In genomic region chr1:172027010-172027808, GRCm38 (mm10) we compare ENCODE assay signal across 8 mouse cellular contexts. TPM values are rescaled to one million over a fixed set of nuclear protein-coding genes. Genes with fewer than 3 reads are reported as not detected.
DNase-seq lines count a peak whose midpoint lies in the region; ATAC-seq lines count a peak whose summit lies in the region.

No protein-coding gene starts in this region.

- peak overlapping the region; percentile 55 for H3K4me3 ChIP-seq in erythroblast, embryonic 14.5 days (replicated peaks)
- H3K4me3 ChIP-seq in embryonic facial prominence, embryonic 12.5 days, result peak overlapping the region; percentile 89
- peak overlapping the region; percentile 90 for H3K4me3 ChIP-seq in limb, embryonic 13.5 days
- peak overlapping the region; percentile 99 for H3K4me3 ChIP-seq in midbrain, embryonic 15.5 days

- under 1% methylated on average over 46 of the region's 54 CpGs for WGBS in embryonic facial prominence, embryonic 12.5 days
- under 1% methylated on average over 48 of the region's 54 CpGs for WGBS in limb, embryonic 13.5 days
- under 1% methylated on average over 52 of the region's 54 CpGs for whole genome bisulfite sequencing in midbrain, embryonic 15.5 days

- H3K9me3 ChIP-seq in erythroblast, embryonic 14.5 days (ENCODE audit: control insufficient read depth, low read length), result no peaks in the 10 kb centered on the region
- no peaks in the 10 kb centered on the region for H3K9me3 ChIP-seq in embryonic facial prominence, embryonic 12.5 days
- H3K9me3 ChIP-seq in limb, embryonic 13.5 days, result no peaks in the 10 kb centered on the region
- no peaks in the 10 kb centered on the region for H3K9me3 ChIP-seq in midbrain, embryonic 15.5 days

- peak; percentile 66 to 74 for DNase-seq in heart, adult 9 months (ENCODE audit: low spot score in 2 of 2)
- peak; percentile 79 for DNase-seq in kidney, adult 9 months
- peak; percentile 64 to 84 for DNase-seq in spleen, adult 18-20 months

- no peak for ATAC-seq in erythroblast, adult 5-6 weeks (replicated peaks; ENCODE audit: low FRiP score, poor library complexity, severe bottlenecking)
- ATAC-seq in embryonic facial prominence, embryonic 12.5 days (ENCODE audit: insufficient number of reproducible peaks, insufficient read depth, low FRiP score, low TSS enrichment), result peak; percentile 88
- ATAC-seq in limb, embryonic 13.5 days (ENCODE audit: low FRiP score, low read depth), result peak; percentile 84
- peak; percentile 88 for ATAC-seq in midbrain, embryonic 15.5 days (replicated peaks)

- peaks cover 20% of the 10 kb centered on the region for H3K27me3 ChIP-seq in erythroblast, embryonic 14.5 days (ENCODE audit: control insufficient read depth)
- H3K27me3 ChIP-seq in embryonic facial prominence, embryonic 12.5 days, result no peaks in the 10 kb centered on the region
- no peaks in the 10 kb centered on the region for H3K27me3 ChIP-seq in limb, embryonic 13.5 days
- H3K27me3 ChIP-seq in midbrain, embryonic 15.5 days (replicated peaks), result no peaks in the 10 kb centered on the region

- H3K4me1 ChIP-seq in erythroblast, embryonic 14.5 days (ENCODE audit: control insufficient read depth), result peaks cover 6% of the 10 kb centered on the region
- H3K4me1 ChIP-seq in embryonic facial prominence, embryonic 12.5 days, result peaks cover 41% of the 10 kb centered on the region
- H3K4me1 ChIP-seq in limb, embryonic 13.5 days, result peaks cover 44% of the 10 kb centered on the region
- peaks cover 51% of the 10 kb centered on the region for H3K4me1 ChIP-seq in midbrain, embryonic 15.5 days

- H3K9ac ChIP-seq in embryonic facial prominence, embryonic 12.5 days, result peak overlapping the region; percentile 95
- peak overlapping the region; percentile 95 for H3K9ac ChIP-seq in limb, embryonic 13.5 days
- H3K9ac ChIP-seq in midbrain, embryonic 15.5 days, result peak overlapping the region; percentile 95

- no peaks in the 10 kb centered on the region for H3K36me3 ChIP-seq in erythroblast, embryonic 14.5 days (ENCODE audit: control insufficient read depth)
- peaks cover 3% of the 10 kb centered on the region; the same call in 1 of the 2 replicates for H3K36me3 ChIP-seq in embryonic facial prominence, embryonic 12.5 days
- H3K36me3 ChIP-seq in limb, embryonic 13.5 days, result peaks cover 13% of the 10 kb centered on the region; the same call in 1 of the 2 replicates
- H3K36me3 ChIP-seq in midbrain, embryonic 15.5 days (replicated peaks), result no peaks in the 10 kb centered on the region

- peak overlapping the region; percentile 98 for H3K27ac ChIP-seq in embryonic facial prominence, embryonic 12.5 days
- peak overlapping the region; percentile 96 for H3K27ac ChIP-seq in limb, embryonic 13.5 days
- H3K27ac ChIP-seq in midbrain, embryonic 15.5 days, result peak overlapping the region; percentile 99

- peak overlapping the region; percentile 62 for H3K4me2 ChIP-seq in embryonic facial prominence, embryonic 12.5 days (replicated peaks)
- H3K4me2 ChIP-seq in limb, embryonic 13.5 days (replicated peaks), result peak overlapping the region; percentile 67
- peak overlapping the region; percentile 87 for H3K4me2 ChIP-seq in midbrain, embryonic 15.5 days

RNA-seq across cellular contexts. Expression of gene Vangl2, which starts 1.0 kb away (rescaled TPM):
- polyA plus RNA-seq in erythroblast, embryonic 14.5 days (2012), result 0.01 TPM in 1 of 2 replicates, not detected in the other
- 1.3 TPM in 1 of 2 replicates, not detected in the other for total RNA-seq in erythroblast, adult 5-6 weeks (2015; ENCODE audit: low replicate concordance)
- 0.42 and 3.4 TPM in 2 replicates for total RNA-seq in erythroblast, adult 5-6 weeks (2017; ENCODE audit: low replicate concordance)
- polyA plus RNA-seq in embryonic facial prominence, embryonic 12.5 days (2016; fragmentation: Nextera tagmentation; extraction: Ambion mirVana), result 24.7 and 25.6 TPM in 2 replicates
- polyA plus RNA-seq in limb, embryonic 13.5 days (2015; fragmentation: Nextera tagmentation; extraction: Ambion mirVana), result 20.7 and 20.8 TPM in 2 replicates
- 48.0 and 49.6 TPM in 2 replicates for polyA plus RNA-seq in midbrain, embryonic 15.5 days (2015; fragmentation: Nextera tagmentation; extraction: Ambion mirVana)

RNA-seq across cellular contexts. Expression of gene Nhlh1, which starts 30.2 kb away (rescaled TPM):
- polyA plus RNA-seq in erythroblast, embryonic 14.5 days (2012), result not detected in 2 replicates
- total RNA-seq in erythroblast, adult 5-6 weeks (2015; ENCODE audit: low replicate concordance), result not detected in 2 replicates
- total RNA-seq in erythroblast, adult 5-6 weeks (2017; ENCODE audit: low replicate concordance), result not detected in 2 replicates
- 3.9 and 4.1 TPM in 2 replicates for polyA plus RNA-seq in embryonic facial prominence, embryonic 12.5 days (2016; fragmentation: Nextera tagmentation; extraction: Ambion mirVana)
- polyA plus RNA-seq in limb, embryonic 13.5 days (2015; fragmentation: Nextera tagmentation; extraction: Ambion mirVana), result not detected in 2 replicates
- 2.0 and 2.5 TPM in 2 replicates for polyA plus RNA-seq in midbrain, embryonic 15.5 days (2015; fragmentation: Nextera tagmentation; extraction: Ambion mirVana)

RNA-seq across cellular contexts. Expression of gene Copa, which starts 55.1 kb away (rescaled TPM):
- 0.55 and 0.78 TPM in 2 replicates for polyA plus RNA-seq in erythroblast, embryonic 14.5 days (2012)
- 35.1 and 67.1 TPM in 2 replicates for total RNA-seq in erythroblast, adult 5-6 weeks (2015; ENCODE audit: low replicate concordance)
- 41.1 and 43.5 TPM in 2 replicates for total RNA-seq in erythroblast, adult 5-6 weeks (2017; ENCODE audit: low replicate concordance)
- polyA plus RNA-seq in embryonic facial prominence, embryonic 12.5 days (2016; fragmentation: Nextera tagmentation; extraction: Ambion mirVana), result 231 and 236 TPM in 2 replicates
- polyA plus RNA-seq in limb, embryonic 13.5 days (2015; fragmentation: Nextera tagmentation; extraction: Ambion mirVana), result 247 and 281 TPM in 2 replicates
- polyA plus RNA-seq in midbrain, embryonic 15.5 days (2015; fragmentation: Nextera tagmentation; extraction: Ambion mirVana), result 199 and 209 TPM in 2 replicates

RNA-seq across cellular contexts. Expression of gene Ncstn, which starts 55.4 kb away (rescaled TPM):
- 0.30 and 0.64 TPM in 2 replicates for polyA plus RNA-seq in erythroblast, embryonic 14.5 days (2012)
- total RNA-seq in erythroblast, adult 5-6 weeks (2015; ENCODE audit: low replicate concordance), result 19.0 and 28.8 TPM in 2 replicates
- 16.7 and 20.1 TPM in 2 replicates for total RNA-seq in erythroblast, adult 5-6 weeks (2017; ENCODE audit: low replicate concordance)
- 106 and 107 TPM in 2 replicates for polyA plus RNA-seq in embryonic facial prominence, embryonic 12.5 days (2016; fragmentation: Nextera tagmentation; extraction: Ambion mirVana)
- 102 and 107 TPM in 2 replicates for polyA plus RNA-seq in limb, embryonic 13.5 days (2015; fragmentation: Nextera tagmentation; extraction: Ambion mirVana)
- 116 and 122 TPM in 2 replicates for polyA plus RNA-seq in midbrain, embryonic 15.5 days (2015; fragmentation: Nextera tagmentation; extraction: Ambion mirVana)

Comparison
In these comparisons a context has a peak if more than half of its experiments do, and no peak if none do; other contexts are left out.
1. RNA of gene Vangl2, which starts 1.0 kb away (polyA plus RNA-seq): 48.0 to 49.6 TPM in midbrain, embryonic 15.5 days, 24.7 to 25.6 TPM in embryonic facial prominence, embryonic 12.5 days and 20.7 to 20.8 TPM in limb, embryonic 13.5 days; 0.01 TPM in erythroblast, embryonic 14.5 days; every median in the first group is over 10 times any median in the second.
2. RNA of gene Copa, which starts 55.1 kb away (polyA plus RNA-seq): 247 to 281 TPM in limb, embryonic 13.5 days, 231 to 236 TPM in embryonic facial prominence, embryonic 12.5 days and 199 to 209 TPM in midbrain, embryonic 15.5 days; 0.55 to 0.78 TPM in erythroblast, embryonic 14.5 days; every median in the first group is over 100 times any median in the second.
3. Peak in every context shown above with its lines, with median percentiles within 50 percentile points of each other: H3K4me3 ChIP-seq, H3K27ac ChIP-seq, H3K4me2 ChIP-seq, H3K9ac ChIP-seq and DNase-seq.